Mouse (Mus musculus) kidney, adult 2 months (tissue): ENCODE measurements around the gene Tlr13. TPM values are rescaled to one million over a fixed set of nuclear protein-coding genes. Genes with fewer than 3 reads are reported as not detected.

Experiments used
- DNase-seq: peaks from one replicate; pipeline ENCODE4 v3.0.0; 2021
- H3K27ac ChIP-seq: fragments of 200-500 bp; 2 replicates; pipeline ENCODE4 v1.5.1; 2012; ENCODE audit warnings: low read depth, low read length, control low read depth, inconsistent platforms; ENCODE audit not compliant: insufficient read depth
- H3K27me3 ChIP-seq: fragments of 200-500 bp; replicated peaks from 2 replicates; pipeline ENCODE4 v1.6.1; 2012; ENCODE audit warnings: mild to moderate bottlenecking, moderate library complexity, low read length, inconsistent platforms; ENCODE audit not compliant: control insufficient read depth, insufficient read depth
- H3K36me3 ChIP-seq: fragments of 200-500 bp; 2 replicates; pipeline ENCODE4 v1.6.1; 2012; ENCODE audit warnings: mild to moderate bottlenecking, moderate library complexity, low read length, inconsistent platforms; ENCODE audit not compliant: control insufficient read depth, insufficient read depth
- H3K4me1 ChIP-seq: fragments of 200-500 bp; 2 replicates; pipeline ENCODE4 v1.6.1; 2011; ENCODE audit warnings: low read length; ENCODE audit not compliant: control insufficient read depth, insufficient read depth
- H3K4me3 ChIP-seq: fragments of 200-500 bp; 2 replicates; pipeline ENCODE4 v1.5.1; 2011; ENCODE audit warnings: mild to moderate bottlenecking, low read depth, low read length, control low read depth; ENCODE audit not compliant: insufficient read depth
- CTCF ChIP-seq: fragments of 200-500 bp; conservative IDR thresholded peaks from 2 replicates; pipeline ENCODE4 v1.5.1; 2011; ENCODE audit warnings: low read depth, mild to moderate bottlenecking, control low read depth, low read length, moderate library complexity, mixed read lengths; ENCODE audit not compliant: insufficient read depth, insufficient read length
- POLR2A ChIP-seq: fragments of 200-500 bp; IDR thresholded peaks from one replicate; pipeline ENCODE4 v1.6.1; 2011; ENCODE audit warnings: low read depth, low read length, control low read depth
- WGBS: fragments of 180-500 bp; shearing (Covaris S2); methylation state at CpG from one replicate; pipeline ENCODE4 v1.1.7; 2018; 5-methylcytosine and 5-hydroxymethylcytosine counted together
- polyA plus RNA-seq: library from polyadenylated mRNA; depleted of rRNA; stranded (reverse); fragments of >200 nt; gene quantifications from 2 replicates; pipeline ENCODE4 v1.2.3, GENCODE M21; 2012

Tlr13 gene
- polyA plus RNA-seq, 1 experiment, result 0.48 TPM

GRCm38 (mm10) chrX:106135484-106135883 lies 7.5 kb upstream of the Tlr13 start:
- no peak for DNase-seq
- Histone ChIP-seq H3K4me3 (no peak overlapping the region), H3K36me3 (no peaks in the 10 kb centered on the region), H3K27ac (no peak overlapping the region), H3K27me3 (no peaks in the 10 kb centered on the region), H3K4me1 (no peaks in the 10 kb centered on the region)
- WGBS, result 74% methylated on average over 4 of the region's 4 CpGs
- TF ChIP-seq CTCF, result no peak
- TF ChIP-seq POLR2A, result no peak

DNA sequence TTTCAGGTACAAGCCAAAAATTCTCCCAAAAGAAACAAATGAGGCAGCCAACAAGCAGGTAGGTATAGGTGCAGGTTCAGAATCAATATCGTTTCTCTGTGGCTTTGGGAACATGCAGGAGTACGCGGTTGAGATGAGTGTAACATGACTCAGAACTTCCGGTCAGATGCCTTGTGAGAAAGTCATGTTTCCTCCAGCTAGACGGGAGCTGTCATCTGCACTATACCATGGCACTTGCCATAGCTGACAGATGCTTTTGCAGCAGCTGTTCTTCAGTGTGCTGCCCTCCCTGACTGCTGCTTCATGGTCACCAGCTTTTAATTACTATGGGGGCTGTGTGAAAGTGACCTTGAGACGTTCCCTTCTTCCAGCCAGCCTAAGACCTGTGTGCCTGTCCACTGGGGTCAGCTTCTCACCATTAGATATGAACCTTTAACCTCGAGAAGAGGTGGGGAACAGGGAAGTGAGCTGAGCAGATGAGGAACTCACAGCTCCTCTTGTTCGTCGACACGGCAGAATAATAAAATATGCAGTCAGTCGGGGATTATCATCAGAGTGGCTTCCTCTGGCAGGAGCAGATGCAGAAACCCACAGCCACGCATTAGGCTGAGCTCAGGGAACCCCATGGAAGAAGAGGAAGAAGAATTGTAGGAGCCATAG lies 7.0 kb upstream of the Tlr13 start:
- no peak overlapping the region for H3K4me3 ChIP-seq
- TF ChIP-seq CTCF (no peak), POLR2A (no peak)
- no peaks in the 10 kb centered on the region for H3K36me3 ChIP-seq
- H3K27ac ChIP-seq, result no peak overlapping the region
- no peaks in the 10 kb centered on the region for H3K27me3 ChIP-seq
- WGBS, result 16% methylated on average over 12 of the region's 12 CpGs
- no peaks in the 10 kb centered on the region for H3K4me1 ChIP-seq
- DNase-seq, result peak; percentile 5

GRCm38 (mm10) chrX:106139309-106140070 lies 3.5 kb upstream of the Tlr13 start:
- Histone ChIP-seq H3K4me1 (no peaks in the 10 kb centered on the region), H3K27me3 (no peaks in the 10 kb centered on the region), H3K27ac (no peak overlapping the region), H3K36me3 (no peaks in the 10 kb centered on the region), H3K4me3 (no peak overlapping the region)
- no peak for TF ChIP-seq CTCF
- TF ChIP-seq POLR2A, result no peak
- WGBS, result 78% methylated on average over 13 of the region's 13 CpGs
- peak; percentile 3 for DNase-seq

- Histone ChIP-seq H3K27me3 (no peaks in the 10 kb centered on the region), H3K36me3 (no peaks in the 10 kb centered on the region), H3K4me3 (no peak overlapping the region), H3K4me1 (no peaks in the 10 kb centered on the region), H3K27ac (no peak overlapping the region)
- TF ChIP-seq CTCF, result no peak
- no peak for TF ChIP-seq POLR2A
- WGBS, result 96% methylated on average over 1 of the region's 1 CpGs
- DNase-seq, result no peak
Measured at GRCm38 (mm10) chrX:106148185-106148584, 5.2 kb downstream of the Tlr13 start.

- no peak overlapping the region for H3K27ac ChIP-seq
- H3K36me3 ChIP-seq, result no peaks in the 10 kb centered on the region
- 69% methylated on average over 3 of the region's 3 CpGs for WGBS
- H3K4me1 ChIP-seq, result no peaks in the 10 kb centered on the region
- H3K27me3 ChIP-seq, result no peaks in the 10 kb centered on the region
- H3K4me3 ChIP-seq, result no peak overlapping the region
- no peak for DNase-seq
- TF ChIP-seq CTCF (no peak), POLR2A (no peak)
Measured at GRCm38 (mm10) chrX:106149460-106149859, 6.5 kb downstream of the Tlr13 start.

DNA sequence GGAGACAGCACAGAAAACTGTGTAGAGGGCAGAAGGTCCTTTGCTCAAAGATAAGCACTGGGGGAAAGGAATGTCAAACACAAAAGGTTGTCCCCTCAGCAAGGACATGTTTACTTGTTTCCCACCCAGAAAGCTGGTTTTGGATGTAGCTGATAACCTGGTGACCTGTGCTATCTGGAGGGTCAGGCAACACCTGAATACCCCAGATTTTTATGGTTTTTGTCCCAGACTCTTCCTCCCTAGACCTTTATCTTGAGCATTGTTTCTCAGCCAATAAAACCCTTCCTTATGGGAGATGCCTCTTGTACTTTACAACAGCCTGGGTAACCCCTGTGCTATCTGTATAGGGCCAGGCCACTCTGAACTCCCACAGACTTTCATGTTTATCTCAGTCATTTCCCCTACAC lies 11.2 kb downstream of the Tlr13 start:
- Histone ChIP-seq H3K27ac (no peak overlapping the region), H3K4me1 (no peaks in the 10 kb centered on the region), H3K27me3 (no peaks in the 10 kb centered on the region), H3K4me3 (no peak overlapping the region), H3K36me3 (no peaks in the 10 kb centered on the region)
- TF ChIP-seq POLR2A (no peak), CTCF (no peak)
- DNase-seq, result no peak

DNA sequence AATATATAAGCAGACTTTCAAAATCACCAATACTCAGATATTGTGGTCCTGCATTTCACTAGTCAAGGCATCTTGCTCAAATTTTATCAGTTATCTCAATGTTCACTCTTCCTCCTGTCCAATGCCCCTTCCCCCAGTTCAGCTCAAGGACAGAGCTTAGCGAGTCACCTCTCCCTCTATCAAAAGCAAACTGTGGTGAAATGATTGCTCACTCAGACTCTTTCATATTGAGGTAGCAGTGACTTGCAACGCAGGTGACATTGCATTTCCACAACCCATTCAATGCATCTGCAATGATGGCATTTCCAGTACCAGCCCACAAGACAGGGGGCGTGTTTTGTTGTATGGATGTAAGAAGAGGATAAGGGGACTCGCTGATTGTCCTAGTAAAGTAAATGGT lies 12.9 kb downstream of the Tlr13 start:
- no peak overlapping the region for H3K27ac ChIP-seq
- no peaks in the 10 kb centered on the region for H3K4me1 ChIP-seq
- no peaks in the 10 kb centered on the region for H3K36me3 ChIP-seq
- TF ChIP-seq POLR2A (no peak), CTCF (no peak)
- no peak for DNase-seq
- WGBS, result 87% methylated on average over 4 of the region's 4 CpGs
- no peak overlapping the region for H3K4me3 ChIP-seq
- no peaks in the 10 kb centered on the region for H3K27me3 ChIP-seq
